Mouse (Mus musculus): ENCODE measurements around the gene Lrrc58.

DNA sequence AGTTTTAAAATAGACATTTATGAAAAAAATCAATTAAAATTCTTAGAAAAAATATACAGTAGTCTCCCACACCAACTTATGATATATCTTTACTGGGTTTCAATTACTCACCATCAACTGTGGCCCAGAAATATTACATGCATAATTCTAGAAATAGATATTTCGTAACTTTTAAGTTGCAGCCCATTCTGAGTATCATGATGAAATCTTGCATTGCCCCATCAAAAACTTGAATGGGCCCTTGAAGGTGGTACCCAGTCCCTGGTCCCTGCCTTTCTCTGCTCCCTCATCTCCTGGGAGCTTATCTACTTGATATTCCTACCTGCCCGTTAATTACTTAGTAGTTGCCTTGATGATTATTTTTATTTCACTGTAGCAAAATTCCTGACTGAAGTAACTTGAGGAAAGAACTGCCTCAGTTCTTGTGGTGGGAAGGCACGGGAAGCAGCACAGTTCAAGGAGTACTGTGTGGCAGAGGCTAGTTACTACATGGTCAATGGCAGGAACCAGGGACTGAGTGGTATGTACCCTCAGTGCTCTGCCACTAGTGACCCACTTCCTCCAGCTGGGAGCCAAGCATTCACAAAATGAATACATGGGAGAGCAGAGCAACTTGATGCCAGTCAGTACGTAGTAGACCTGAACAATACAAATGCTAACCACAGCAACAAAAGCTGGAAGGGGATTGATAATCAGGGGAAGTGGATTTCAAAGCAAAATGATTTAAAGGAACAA is 6.5 kb downstream of the Lrrc58 start:
- TF ChIP-seq CTCF (IDR thresholded peaks at IDR 0.05; ENCODE audit: borderline replicate concordance, extremely low read depth, insufficient read depth, insufficient read length) (no peak), POLR2A (IDR thresholded peaks at IDR 0.05; ENCODE audit: borderline replicate concordance, extremely low read depth, insufficient read depth, insufficient read length, poor library complexity, severe bottlenecking) (no peak)

All from brain, embryonic 14.5 days (tissue).